Mouse (Mus musculus): ENCODE results near the gene Zdhhc12. TPM values are rescaled to one million over a fixed set of nuclear protein-coding genes. Genes with fewer than 3 reads are reported as not detected.

Gene Zdhhc12
- total RNA-seq, 2 experiments from 2014 or later: 2.6 to 3.0 TPM

DNA sequence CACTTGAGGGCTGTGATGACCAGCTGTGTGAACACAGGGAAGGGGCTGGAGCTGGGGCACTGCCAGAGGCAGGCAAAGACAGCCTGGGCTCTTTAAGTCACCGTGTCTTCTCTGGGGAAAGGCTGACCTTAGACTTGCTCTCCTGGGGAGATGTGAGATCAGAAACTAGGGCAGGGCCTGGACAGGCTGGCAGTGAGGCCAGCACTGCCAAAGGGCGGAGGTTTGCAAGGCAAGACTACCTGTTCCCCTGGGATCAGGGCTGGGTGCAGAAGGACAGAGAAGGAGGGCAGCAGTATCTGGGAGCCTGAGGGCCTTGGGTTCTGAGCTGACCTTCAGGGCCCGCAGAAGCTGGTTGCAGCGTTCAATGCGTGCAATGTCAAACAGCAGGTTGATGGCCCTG lies 14.2 kb upstream of the Zdhhc12 start:
- DNase-seq: no peak
- intact Hi-C loops (cut with DNase I): loop anchor here (10.0 kb wide), 1 partner anchor 167 kb away; no protein-coding TSS in a partner anchor

DNA sequence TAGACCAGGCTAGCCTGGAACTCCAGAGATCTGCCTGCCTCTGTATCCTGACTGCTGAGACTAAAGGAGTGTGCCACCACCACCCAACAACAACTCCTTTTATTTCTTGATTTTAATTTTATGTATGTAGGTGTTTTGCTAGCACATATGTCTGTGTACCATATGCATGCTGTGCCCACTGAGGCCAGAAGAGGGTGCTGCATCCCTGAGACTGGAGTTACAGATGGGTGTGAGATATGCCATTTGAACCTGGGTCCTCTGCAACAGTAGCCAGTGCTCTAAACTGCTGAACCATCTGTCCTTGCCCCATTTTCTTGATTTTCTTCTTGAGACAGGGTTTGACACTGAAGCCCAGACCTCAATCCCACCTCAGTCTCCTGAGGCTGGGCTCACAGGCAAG lies 12.9 kb upstream of the Zdhhc12 start:
- intact Hi-C loops (cut with DNase I): loop anchor here (10.0 kb wide), 1 partner anchor 168 kb away; no protein-coding TSS in a partner anchor
- DNase-seq: no peak

DNA sequence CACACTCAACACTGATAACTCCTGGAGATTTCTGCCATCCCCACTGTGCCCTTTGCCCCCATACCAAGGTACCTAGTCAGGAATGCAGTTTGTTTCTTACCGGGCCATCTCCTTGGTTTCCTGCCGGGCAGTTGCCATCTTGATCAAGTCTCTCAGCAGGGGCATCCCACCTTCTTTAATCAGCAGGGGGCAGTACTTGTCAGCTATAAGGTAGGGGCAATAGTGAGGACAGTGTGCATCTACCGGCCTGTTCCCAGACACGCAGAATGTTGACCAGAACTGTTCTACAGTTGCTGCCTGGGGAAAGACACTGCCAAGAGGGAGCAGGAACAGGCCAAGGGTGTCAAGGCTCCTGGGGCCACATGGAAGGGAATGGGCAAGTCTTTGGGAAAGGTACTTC lies 6.8 kb upstream of the Zdhhc12 start:
- no peak for DNase-seq
- intact Hi-C loops (cut with DNase I): loop anchor here (10.0 kb wide), 1 partner anchor 175 kb away; no protein-coding TSS in a partner anchor

DNA sequence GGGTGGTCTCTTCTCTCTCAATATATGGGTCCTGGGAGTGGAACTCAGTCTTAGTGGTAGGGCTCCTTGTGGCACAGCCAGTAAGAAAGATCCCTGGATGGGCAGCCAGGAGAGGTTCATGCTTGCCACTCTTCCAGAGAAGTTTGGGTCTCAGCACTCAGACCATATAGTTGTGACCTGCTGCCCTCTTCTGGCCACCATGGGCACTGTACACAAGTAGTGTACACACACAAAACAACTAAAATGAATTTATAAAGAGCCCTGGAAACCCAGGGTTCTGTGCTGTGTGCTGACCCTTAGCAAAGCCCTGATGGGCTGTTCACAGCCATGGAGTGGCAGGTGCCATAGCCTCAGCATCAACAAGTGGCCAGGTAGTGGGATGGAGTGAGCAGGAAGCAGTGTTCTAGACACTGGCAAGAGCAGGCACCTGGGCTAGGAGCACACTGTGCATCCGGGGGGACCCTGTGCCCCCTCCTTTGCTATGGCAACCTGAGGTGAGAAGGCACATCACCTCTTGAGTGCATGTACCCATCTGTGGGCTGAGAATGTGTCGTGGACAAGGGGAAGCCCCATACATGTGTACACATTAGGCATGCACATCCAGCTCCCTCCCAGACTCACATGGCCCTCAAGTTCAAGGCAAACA lies 2.6 kb upstream of the Zdhhc12 start:
- intact Hi-C loops (cut with DNase I): loop anchor here (2.0 kb wide), 1 partner anchor 53 kb away; no protein-coding TSS in a partner anchor
- peak in 1 of 2 experiments; percentile 34 for DNase-seq

DNA sequence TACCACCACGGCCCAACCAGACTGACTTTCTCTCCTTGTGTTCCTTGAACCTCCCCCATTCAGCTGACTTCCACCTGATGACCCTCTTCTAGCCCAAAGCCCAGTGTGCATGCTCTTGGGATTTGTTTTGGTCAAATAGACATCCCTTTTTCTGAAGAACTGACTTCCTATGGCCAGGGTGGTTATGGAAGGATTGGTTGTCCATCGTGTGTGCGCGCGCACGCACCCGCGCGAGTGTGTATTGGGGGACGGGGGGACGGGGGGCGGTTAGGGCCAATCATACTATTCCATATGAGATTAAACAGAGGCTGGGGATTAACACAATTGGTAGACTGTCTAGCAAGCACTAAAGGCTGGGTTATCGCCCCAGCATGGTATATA lies 750 bp upstream of the Zdhhc12 start:
- intact Hi-C loops (cut with DNase I): no loop called here
- DNase-seq: no peak

DNA sequence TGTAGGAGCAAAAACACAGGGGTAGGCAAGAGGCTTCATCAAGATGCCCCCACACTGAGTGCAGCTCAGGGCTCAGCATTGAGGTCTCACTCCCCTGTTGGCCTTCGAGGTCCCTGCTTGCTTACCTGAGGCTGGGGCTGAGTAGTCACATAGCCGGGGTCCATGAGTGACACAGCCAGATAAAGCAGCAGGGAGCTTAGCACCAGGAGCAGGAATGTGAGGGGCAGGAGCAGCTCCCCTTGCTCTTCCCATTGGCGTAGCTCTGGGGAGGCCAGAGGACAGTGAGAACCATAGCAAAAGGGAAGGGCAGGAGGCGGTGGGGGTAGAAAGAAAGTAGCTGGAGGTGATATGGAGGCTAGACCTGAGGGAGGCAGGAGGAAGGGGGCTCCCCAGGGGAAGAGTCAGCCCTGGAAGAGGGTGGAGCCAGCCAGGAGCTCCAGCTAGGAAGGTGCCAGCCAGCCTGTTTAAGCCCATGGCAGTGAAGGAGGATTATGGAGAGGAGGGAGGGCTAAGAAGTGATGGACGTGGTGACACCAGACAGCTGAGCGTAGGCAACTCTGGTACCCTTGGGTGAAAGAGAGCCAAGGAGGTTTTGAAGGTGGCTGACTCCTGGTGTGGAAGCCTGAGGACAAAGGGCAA lies 1.0 kb downstream of the Zdhhc12 start:
- intact Hi-C loops (cut with DNase I): no loop called here

DNA sequence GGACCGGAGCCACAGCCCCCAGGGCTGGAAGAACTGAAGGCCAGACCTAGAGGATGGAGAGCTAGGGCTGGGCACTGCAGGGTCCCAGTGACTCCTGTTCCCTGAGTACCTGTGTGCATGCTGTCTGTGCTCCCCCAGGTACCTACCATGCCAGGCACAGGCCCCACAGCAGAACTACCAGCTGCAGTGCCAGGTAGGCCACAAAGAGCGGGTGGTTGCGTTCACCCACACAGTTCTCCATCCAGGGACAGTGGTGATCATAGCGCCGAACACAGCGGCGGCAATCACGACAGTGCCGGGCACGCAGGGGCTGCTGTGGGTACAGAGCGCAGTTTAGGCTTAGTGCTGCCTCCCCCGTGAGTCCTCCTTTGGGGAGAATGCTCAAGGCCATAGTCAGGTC lies 1.9 kb downstream of the Zdhhc12 start:
- intact Hi-C loops (cut with DNase I): no loop called here
- DNase-seq: no peak

More for the DNA sequence above, 1.0 kb downstream of the Zdhhc12 start:
- no peak for DNase-seq

DNA sequence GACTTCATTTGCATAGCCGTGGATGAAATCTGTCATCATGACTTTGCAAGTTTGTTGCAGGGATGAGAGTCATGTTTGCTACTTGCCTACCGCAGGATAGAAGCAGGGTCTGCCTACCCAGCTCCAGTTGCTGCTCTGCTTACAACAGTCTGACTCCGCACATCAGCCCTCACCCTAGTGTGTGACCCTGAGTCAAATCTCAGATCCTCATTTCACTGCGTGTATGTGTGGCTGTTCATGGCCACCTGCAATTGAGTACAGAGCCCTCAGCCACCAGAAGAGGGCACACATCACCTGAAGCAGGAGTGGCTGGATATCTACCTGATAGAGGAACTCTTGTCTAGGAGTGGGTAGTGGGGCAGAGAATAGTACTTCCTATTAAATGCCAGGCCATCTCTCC lies 6.1 kb downstream of the Zdhhc12 start:
- DNase-seq: no peak
- intact Hi-C loops (cut with DNase I): no loop called here

DNA sequence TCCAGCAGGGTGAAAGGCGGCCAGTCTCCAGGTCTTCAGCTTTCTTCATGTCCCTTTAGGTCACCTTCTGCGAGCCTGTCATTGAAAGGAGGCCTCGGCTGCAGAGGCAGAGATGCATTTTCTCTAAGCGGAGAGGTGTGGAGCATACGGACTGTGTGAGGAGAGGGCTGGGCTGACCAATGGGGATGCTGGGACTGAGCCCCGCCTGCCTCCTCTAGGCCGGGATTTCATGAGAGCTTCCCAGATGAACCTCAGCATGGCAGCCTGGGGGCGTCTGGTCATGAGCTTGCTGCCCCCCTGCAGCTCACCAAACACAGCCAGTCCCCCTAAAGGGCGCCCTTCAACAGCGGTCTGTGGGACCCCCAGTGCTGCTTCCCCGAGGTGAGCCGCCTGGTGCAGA lies 8.8 kb downstream of the Zdhhc12 start:
- intact Hi-C loops (cut with DNase I): no loop called here

DNA sequence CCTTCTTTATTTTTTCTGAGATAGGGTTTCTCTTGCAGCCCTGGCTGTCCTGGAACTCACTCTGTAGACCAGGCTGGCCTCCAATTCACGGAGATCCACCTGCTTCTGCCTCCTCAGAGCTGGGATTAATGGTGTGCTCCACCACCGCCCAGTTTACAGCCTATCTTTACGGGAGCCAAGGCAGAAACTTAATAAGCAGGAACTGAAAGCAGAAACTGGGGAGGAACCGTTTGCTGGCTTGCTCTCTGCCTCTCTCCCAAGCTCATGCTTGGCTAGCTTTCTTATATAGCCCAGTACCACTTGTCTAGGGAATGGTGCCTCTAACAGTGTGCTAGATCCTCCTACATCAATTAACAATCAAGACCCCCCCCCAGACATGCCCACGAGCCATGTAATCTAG lies 9.3 kb downstream of the Zdhhc12 start:
- no peak for DNase-seq
- intact Hi-C loops (cut with DNase I): no loop called here

More for the DNA sequence above, 8.8 kb downstream of the Zdhhc12 start:
- DNase-seq: no peak

DNA sequence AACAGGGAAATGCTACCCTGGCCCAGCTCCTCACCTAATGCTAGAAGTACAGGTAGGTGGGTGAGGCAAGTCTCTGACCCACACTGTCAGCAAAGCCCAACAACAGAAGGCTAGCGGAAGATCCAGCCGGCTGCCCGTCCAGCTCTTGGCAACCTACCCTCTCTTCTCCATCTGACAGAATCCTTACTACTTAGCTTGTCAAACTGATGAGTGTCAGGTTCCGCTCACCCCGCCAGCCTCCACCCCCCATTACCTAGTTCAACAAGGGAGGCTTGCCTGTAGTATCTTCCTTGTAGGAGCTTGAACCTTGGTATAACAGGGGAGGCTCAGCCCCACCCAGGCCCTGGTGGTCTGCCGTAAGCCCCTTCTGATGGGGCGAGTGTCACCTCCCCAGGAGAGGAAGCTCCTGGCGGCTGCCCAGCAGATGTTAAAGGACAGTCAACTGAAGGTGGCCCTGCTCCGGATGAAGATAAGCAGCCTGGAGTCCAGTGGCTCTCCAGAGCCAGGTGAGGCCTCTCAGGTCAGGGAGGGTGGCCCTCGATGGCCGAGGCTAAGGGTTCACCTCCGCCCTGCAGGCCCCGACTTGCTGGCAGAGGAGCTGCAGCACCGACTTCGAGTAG lies 13.2 kb downstream of the Zdhhc12 start:
- intact Hi-C loops (cut with DNase I): no loop called here
- DNase-seq: no peak

DNA sequence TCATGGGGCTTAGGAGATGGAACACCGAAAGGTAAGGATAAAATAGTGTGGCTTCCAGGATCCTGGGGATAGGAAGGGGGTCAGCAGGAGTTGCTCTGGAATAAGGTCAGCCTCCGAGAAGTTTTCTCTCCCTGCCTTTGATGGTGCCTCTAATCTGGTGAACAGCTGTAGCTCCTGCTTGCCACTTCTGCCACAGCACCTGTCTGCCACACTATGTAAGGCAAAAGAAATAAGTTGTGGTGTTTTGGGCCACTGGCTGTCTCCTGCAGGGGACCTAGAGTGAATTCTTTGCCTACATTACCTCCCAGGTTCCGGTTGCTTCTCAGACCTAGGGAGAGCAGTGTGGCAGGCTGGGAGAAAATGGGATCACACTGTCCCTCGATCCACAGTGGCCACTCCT lies 14.7 kb downstream of the Zdhhc12 start:
- intact Hi-C loops (cut with DNase I): loop anchor here (5.0 kb wide), 2 partner anchors 36 to 89 kb away; no protein-coding TSS in a partner anchor
- no peak for DNase-seq

DNA sequence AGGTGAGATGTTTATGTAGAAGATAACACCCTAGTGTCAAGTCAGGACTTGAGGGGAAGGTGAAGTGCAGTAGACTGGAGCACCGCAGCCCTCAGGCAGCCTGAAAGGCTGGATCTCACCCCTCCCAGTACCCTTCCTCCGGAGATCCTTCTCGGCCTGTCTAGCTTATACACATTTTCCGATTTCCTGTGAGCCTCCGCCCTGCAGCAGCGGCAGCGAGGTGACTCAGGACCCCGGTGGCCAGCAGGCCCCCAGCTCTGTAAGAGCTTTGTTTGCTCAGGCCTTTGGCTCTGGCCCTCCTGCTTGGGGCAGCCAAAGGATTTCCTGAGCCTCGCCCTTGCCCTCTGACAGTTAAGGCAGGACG lies 15.1 kb downstream of the Zdhhc12 start:
- no peak for DNase-seq
- intact Hi-C loops (cut with DNase I): loop anchor here (5.0 kb wide), 2 partner anchors 36 to 89 kb away; no protein-coding TSS in a partner anchor

DNA sequence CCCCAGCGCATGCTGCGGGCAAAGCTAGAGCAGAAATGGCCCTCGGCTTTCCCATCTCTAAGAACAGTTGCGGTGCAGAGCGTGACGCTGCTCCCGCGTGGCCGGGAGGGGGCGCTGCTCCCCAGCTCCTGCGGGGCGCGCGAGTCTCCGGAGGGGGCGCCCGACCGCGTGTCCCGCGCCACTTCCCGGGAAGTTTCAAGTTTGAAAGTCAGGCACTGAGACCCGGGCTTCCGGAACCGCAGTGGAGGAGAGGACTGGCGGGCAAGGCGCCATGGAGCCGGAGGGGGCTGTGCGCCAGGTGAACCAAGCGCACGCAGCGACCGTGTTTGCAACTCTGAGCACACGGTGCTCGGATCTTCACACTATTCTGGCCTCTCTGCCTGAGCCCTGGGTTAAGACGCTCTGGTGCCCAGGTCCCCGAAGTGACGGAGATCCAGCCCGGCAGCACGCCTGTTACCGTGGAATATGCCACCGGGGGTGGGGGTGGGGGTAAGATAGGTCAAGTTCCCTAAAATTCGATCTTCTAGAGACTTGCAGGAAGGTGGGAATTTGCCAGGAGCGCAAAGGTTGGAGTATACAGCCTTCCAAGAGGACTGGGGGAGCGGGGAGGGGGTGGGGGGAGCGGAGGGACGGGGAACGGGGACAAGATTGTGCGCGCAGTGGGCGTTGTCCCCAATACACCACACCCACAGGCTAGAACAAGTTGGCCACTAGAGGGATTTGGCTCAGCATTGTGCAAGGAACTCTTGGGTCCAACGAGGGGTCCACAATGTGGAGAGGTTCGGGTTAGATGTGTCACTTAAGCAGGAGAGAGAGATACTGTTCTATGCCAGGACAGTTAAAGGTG lies 15.7 kb downstream of the Zdhhc12 start, which contains the start of gene Pkn3:
Gene Pkn3, plus strand, starts transcription at position 183 of the 847 bp plus-strand sequence.
- peak; percentile 78 to 82 for DNase-seq
- intact Hi-C loops (cut with DNase I): loop anchor here (5.0 kb wide), 2 partner anchors 35 to 90 kb away; no protein-coding TSS in a partner anchor

DNA sequence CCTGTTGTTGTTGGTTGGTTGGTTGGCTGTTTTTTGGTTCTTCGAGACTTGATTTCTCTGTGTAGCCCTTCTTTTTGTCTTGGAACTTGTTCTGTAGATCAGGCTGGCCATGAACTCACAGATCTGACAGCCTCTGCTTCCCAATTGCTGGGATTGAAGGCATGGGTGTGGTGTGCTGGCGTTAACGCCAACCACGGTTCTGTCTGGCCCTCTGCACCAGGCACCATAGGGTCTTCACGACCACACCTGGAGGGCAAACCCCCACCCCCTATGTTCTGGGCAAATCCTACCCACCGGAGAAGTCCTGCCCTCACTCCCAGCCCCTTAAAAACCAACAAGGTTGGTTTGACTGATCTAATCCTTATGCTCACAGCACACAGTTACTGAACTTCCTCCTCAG lies 16.5 kb downstream of the Zdhhc12 start:
- no peak for DNase-seq
- intact Hi-C loops (cut with DNase I): loop anchor here (5.0 kb wide), 2 partner anchors 35 to 90 kb away; no protein-coding TSS in a partner anchor

DNA sequence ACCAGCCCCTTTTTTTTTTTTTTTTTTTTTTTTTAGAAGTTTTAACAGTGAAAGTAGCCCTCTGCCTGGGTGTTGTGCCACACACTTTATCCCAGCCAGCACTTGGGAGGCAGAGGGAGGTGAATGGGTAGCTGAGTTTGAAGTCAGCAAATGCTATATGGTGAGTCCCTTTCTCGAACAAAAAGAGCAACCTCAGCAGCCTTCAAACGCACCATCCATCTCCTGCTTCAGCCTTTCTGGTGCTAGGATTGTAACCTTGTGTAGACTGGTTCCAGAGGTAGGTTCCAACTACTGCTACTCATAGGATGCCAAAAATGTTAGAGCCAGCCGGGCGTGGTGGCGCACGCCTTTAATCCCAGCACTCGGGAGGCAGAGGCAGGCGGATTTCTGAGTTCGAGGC lies 17.0 kb downstream of the Zdhhc12 start:
- no peak for DNase-seq
- intact Hi-C loops (cut with DNase I): loop anchor here (5.0 kb wide), 2 partner anchors 34 to 91 kb away; no protein-coding TSS in a partner anchor

DNA sequence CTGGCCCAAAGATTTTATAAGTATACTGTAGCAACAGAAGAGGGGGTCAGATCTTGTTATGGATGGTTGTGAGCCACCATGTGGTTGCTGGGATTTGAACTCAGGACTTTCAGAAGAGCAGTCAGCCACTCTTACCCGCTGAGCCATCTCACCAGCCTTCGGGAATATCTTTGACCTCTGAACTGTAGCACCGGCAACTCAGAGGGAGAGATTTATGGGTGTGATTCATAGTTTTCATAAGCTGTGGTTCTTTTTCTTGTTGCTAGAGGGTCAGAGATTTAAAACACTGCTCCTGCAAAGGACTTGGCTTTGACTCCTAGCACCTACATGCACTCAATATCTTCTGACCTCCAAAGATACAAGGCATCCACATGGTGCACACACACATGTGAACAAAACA lies 17.8 kb downstream of the Zdhhc12 start:
- no peak for DNase-seq
- intact Hi-C loops (cut with DNase I): loop anchor here (5.0 kb wide), 2 partner anchors 33 to 92 kb away; no protein-coding TSS in a partner anchor

DNA sequence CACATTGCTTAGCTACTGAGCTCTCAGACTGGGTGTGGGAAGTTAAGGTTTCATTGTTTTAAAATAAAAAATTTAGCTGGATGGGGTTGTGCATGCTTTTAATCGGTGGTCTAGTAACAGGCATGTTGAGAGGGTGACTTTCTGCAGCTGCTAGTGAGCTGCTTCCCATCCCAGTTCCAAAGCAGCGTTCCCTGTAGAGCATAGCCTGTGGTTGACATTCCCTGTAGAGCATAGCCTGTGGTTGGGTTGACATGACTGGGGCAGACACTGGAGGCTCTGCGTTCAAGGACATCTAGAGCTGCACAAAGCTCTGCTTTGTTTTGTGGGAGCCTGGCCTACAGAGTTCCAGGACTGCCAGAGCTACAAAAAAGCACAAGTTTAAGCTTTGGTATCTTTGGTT lies 20.2 kb downstream of the Zdhhc12 start:
- no peak for DNase-seq
- intact Hi-C loops (cut with DNase I): no loop called here

DNA sequence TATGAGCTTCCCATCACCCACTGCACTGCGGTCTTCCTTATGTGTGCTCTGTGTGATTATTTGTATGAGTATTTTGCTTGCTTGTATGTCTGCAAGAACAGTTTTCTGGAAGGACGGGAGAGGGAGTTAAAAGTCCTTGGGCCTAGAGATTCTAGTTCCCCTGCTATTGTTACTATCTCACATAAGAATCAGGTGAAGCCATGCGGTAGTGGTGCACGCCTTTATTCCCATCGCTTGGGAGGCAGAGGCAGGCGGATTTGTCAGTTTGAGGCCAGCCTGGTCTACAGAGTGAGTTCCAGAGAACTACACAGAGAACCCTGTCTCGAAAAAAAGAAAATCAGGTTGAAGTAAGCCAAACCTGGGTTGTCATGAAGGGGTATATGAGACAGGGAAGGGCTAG lies 20.6 kb downstream of the Zdhhc12 start:
- DNase-seq: no peak
- intact Hi-C loops (cut with DNase I): no loop called here

DNA sequence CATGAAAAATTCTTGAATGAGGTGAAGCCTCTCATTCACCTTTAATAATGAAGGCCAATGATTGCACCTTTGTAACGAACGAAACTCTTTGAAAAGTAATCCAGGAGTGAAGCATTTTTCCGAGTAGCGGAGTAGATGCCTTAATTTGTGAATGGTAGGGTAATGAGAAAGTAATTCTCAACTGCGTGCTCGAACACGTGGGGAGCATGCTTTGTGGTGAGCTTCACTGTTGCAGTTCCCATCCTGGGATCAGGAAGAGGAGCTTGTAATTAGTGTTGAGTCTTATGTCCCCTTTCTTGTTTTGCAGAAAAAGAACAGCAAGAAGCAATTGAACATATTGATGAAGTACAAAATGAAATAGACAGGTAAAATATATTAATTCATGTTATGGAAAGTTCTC lies 25.5 kb downstream of the Zdhhc12 start:
- no peak for DNase-seq
- intact Hi-C loops (cut with DNase I): no loop called here

Data from gastrocnemius, postnatal 36 days (tissue).